In genomic region chr11:100297801-100298200, GRCm38 (mm10) we compare ENCODE assay signal across 8 mouse cellular contexts. TPM values are rescaled to one million over a fixed set of nuclear protein-coding genes. Genes with fewer than 3 reads are reported as not detected.
DNase-seq lines count a peak whose midpoint lies in the region; ATAC-seq and TF ChIP-seq lines count a peak whose summit lies in the region.

No protein-coding gene starts in this region.

- H3K4me2 ChIP-seq in lung, embryonic 16.5 days (ENCODE audit: low read depth, low read length): peak overlapping the region; percentile 41

- no peak overlapping the region for H3K9ac ChIP-seq in lung, embryonic 16.5 days (ENCODE audit: low read length)

- TF ChIP-seq POLR2A in bone marrow, adult 2 months (IDR thresholded peaks at IDR 0.05; ENCODE audit: borderline replicate concordance, control insufficient read depth, low read depth, low read length): no peak

- peak overlapping the region; percentile 22 for H3K4me3 ChIP-seq in lung, embryonic 16.5 days (ENCODE audit: low read length)
- no peak overlapping the region for H3K4me3 ChIP-seq in bone marrow, adult 2 months (replicated peaks; ENCODE audit: control insufficient read depth, low read depth, low read length)
- H3K4me3 ChIP-seq in hindbrain, embryonic 10.5 days: peak overlapping the region; percentile 14

- H3K36me3 ChIP-seq in lung, embryonic 16.5 days (ENCODE audit: control insufficient read depth, insufficient read depth, low read length): no peaks in the 10 kb centered on the region
- no peaks in the 10 kb centered on the region for H3K36me3 ChIP-seq in hindbrain, embryonic 10.5 days

- no peak for ATAC-seq in lung, embryonic 16.5 days (ENCODE audit: low read depth)
- peak; percentile 29 for ATAC-seq in megakaryocyte progenitor cell, adult 5-6 weeks (replicated peaks; ENCODE audit: poor library complexity)

- no peaks in the 10 kb centered on the region for H3K9me3 ChIP-seq in lung, embryonic 16.5 days (ENCODE audit: control insufficient read depth, low read length)
- H3K9me3 ChIP-seq in hindbrain, embryonic 10.5 days: no peaks in the 10 kb centered on the region

- DNase-seq in lung, postnatal 14 days: no peak
- DNase-seq in hindbrain, embryonic 10.5 days (ENCODE audit: low spot score): peak; percentile 29
- no peak for DNase-seq in urinary bladder, adult 2 months (ENCODE audit: low spot score)
- no peak for DNase-seq in layer of hippocampus, adult 11-12 months (ENCODE audit: low spot score)
- no peak for DNase-seq in layer of hippocampus, postnatal 14 days (ENCODE audit: low spot score in 2 of 2)

- no peak overlapping the region for H3K27ac ChIP-seq in lung, embryonic 16.5 days (ENCODE audit: low read length)
- no peak overlapping the region for H3K27ac ChIP-seq in bone marrow, adult 2 months (ENCODE audit: control insufficient read depth, insufficient read depth, low read depth, low read length, poor library complexity)
- H3K27ac ChIP-seq in hindbrain, embryonic 10.5 days: no peak overlapping the region

- TF ChIP-seq CTCF in bone marrow, adult 2 months (IDR thresholded peaks at IDR 0.05; ENCODE audit: control insufficient read depth, insufficient read depth, low read length): peak; percentile 64

- 33% methylated on average over 5 of the region's 5 CpGs for WGBS in lung, embryonic 16.5 days
- WGBS in bone marrow, adult 2 months: 34% methylated on average over 5 of the region's 5 CpGs
- WGBS in hindbrain, embryonic 10.5 days: 43% methylated on average over 5 of the region's 5 CpGs

- no peaks in the 10 kb centered on the region; the same call in 1 of the 2 replicates for H3K4me1 ChIP-seq in lung, embryonic 16.5 days (replicated peaks; ENCODE audit: control insufficient read depth, insufficient read depth, low read length)
- no peaks in the 10 kb centered on the region; the same call in 1 of the 2 replicates for H3K4me1 ChIP-seq in bone marrow, adult 2 months (ENCODE audit: control insufficient read depth, insufficient read depth, low read length)
- peaks cover 17% of the 10 kb centered on the region for H3K4me1 ChIP-seq in hindbrain, embryonic 10.5 days (replicated peaks)

- no peaks in the 10 kb centered on the region for H3K27me3 ChIP-seq in lung, embryonic 16.5 days (ENCODE audit: control insufficient read depth, insufficient read depth, low read depth, low read length)
- H3K27me3 ChIP-seq in hindbrain, embryonic 10.5 days (ENCODE audit: insufficient read depth, poor library complexity, severe bottlenecking): no peaks in the 10 kb centered on the region

RNA-seq across cellular contexts. Expression of gene Eif1, which starts 21.9 kb away (rescaled TPM):
- 1,740 and 1,854 TPM in 2 replicates for polyA plus RNA-seq in lung, embryonic 16.5 days (2015; fragmentation: Nextera tagmentation; extraction: Ambion mirVana)
- 807 and 1,107 TPM in 2 replicates for polyA plus RNA-seq in bone marrow, adult 2 months (2011; ENCODE audit: insufficient read depth, insufficient read length, low replicate concordance, missing spikeins)
- 1,728 and 1,735 TPM in 2 replicates for polyA plus RNA-seq in hindbrain, embryonic 10.5 days (2016; fragmentation: Nextera tagmentation; extraction: Ambion mirVana)
- 1,262 and 1,322 TPM in 2 replicates for total RNA-seq in megakaryocyte progenitor cell, adult 5-6 weeks (2015)
- 95.6 and 142 TPM in 2 replicates for total RNA-seq in megakaryocyte progenitor cell, adult 5-6 weeks (2017)
- polyA plus RNA-seq in urinary bladder, adult 2 months (2012; rRNA removed): 510 and 627 TPM in 2 replicates
- 100 to 1,000 TPM; 704 to 721 TPM for total RNA-seq in layer of hippocampus, postnatal 14 days (2021)

RNA-seq across cellular contexts. Expression of gene Krt42, which starts 28.1 kb away (rescaled TPM):
- polyA plus RNA-seq in lung, embryonic 16.5 days (2015; fragmentation: Nextera tagmentation; extraction: Ambion mirVana): not detected in 2 replicates
- 2.1 TPM in 1 of 2 replicates, not detected in the other for polyA plus RNA-seq in bone marrow, adult 2 months (2011; ENCODE audit: insufficient read depth, insufficient read length, low replicate concordance, missing spikeins)
- not detected in 2 replicates for polyA plus RNA-seq in hindbrain, embryonic 10.5 days (2016; fragmentation: Nextera tagmentation; extraction: Ambion mirVana)
- not detected in 2 replicates for total RNA-seq in megakaryocyte progenitor cell, adult 5-6 weeks (2015)
- not detected in 2 replicates for total RNA-seq in megakaryocyte progenitor cell, adult 5-6 weeks (2017)
- polyA plus RNA-seq in urinary bladder, adult 2 months (2012; rRNA removed): not detected in 2 replicates
- not detected for total RNA-seq in layer of hippocampus, postnatal 14 days (2021)

RNA-seq across cellular contexts. Expression of gene Gast, which starts 36.4 kb away (rescaled TPM):
- polyA plus RNA-seq in lung, embryonic 16.5 days (2015; fragmentation: Nextera tagmentation; extraction: Ambion mirVana): not detected in 2 replicates
- polyA plus RNA-seq in bone marrow, adult 2 months (2011; ENCODE audit: insufficient read depth, insufficient read length, low replicate concordance, missing spikeins): not detected in 2 replicates
- 0.90 TPM in 1 of 2 replicates, not detected in the other for polyA plus RNA-seq in hindbrain, embryonic 10.5 days (2016; fragmentation: Nextera tagmentation; extraction: Ambion mirVana)
- not detected in 2 replicates for total RNA-seq in megakaryocyte progenitor cell, adult 5-6 weeks (2015)
- not detected in 2 replicates for total RNA-seq in megakaryocyte progenitor cell, adult 5-6 weeks (2017)
- polyA plus RNA-seq in urinary bladder, adult 2 months (2012; rRNA removed): not detected in 2 replicates
- total RNA-seq in layer of hippocampus, postnatal 14 days (2021): not detected

RNA-seq across cellular contexts. Expression of gene Krt17, which starts 37.0 kb away (rescaled TPM):
- polyA plus RNA-seq in lung, embryonic 16.5 days (2015; fragmentation: Nextera tagmentation; extraction: Ambion mirVana): 8.4 and 15.5 TPM in 2 replicates
- polyA plus RNA-seq in bone marrow, adult 2 months (2011; ENCODE audit: insufficient read depth, insufficient read length, low replicate concordance, missing spikeins): 2.1 TPM in 1 of 2 replicates, not detected in the other
- polyA plus RNA-seq in hindbrain, embryonic 10.5 days (2016; fragmentation: Nextera tagmentation; extraction: Ambion mirVana): 0.16 TPM in 1 of 2 replicates, not detected in the other
- not detected in 2 replicates for total RNA-seq in megakaryocyte progenitor cell, adult 5-6 weeks (2015)
- not detected in 2 replicates for total RNA-seq in megakaryocyte progenitor cell, adult 5-6 weeks (2017)
- polyA plus RNA-seq in urinary bladder, adult 2 months (2012; rRNA removed): 0.44 and 0.61 TPM in 2 replicates
- not detected for total RNA-seq in layer of hippocampus, postnatal 14 days (2021)

RNA-seq across cellular contexts. Expression of gene Krt16, which starts 49.1 kb away (rescaled TPM):
- polyA plus RNA-seq in lung, embryonic 16.5 days (2015; fragmentation: Nextera tagmentation; extraction: Ambion mirVana): not detected in 2 replicates
- polyA plus RNA-seq in bone marrow, adult 2 months (2011; ENCODE audit: insufficient read depth, insufficient read length, low replicate concordance, missing spikeins): not detected in 2 replicates
- not detected in 2 replicates for polyA plus RNA-seq in hindbrain, embryonic 10.5 days (2016; fragmentation: Nextera tagmentation; extraction: Ambion mirVana)
- not detected in 2 replicates for total RNA-seq in megakaryocyte progenitor cell, adult 5-6 weeks (2015)
- total RNA-seq in megakaryocyte progenitor cell, adult 5-6 weeks (2017): not detected in 2 replicates
- polyA plus RNA-seq in urinary bladder, adult 2 months (2012; rRNA removed): not detected in 2 replicates
- total RNA-seq in layer of hippocampus, postnatal 14 days (2021): not detected
